Mouse (Mus musculus) heart, postnatal 0 days (tissue): ENCODE results near the gene Cox17.

Experiments used
- CTCF ChIP-seq: IDR thresholded peaks from 2 replicates; pipeline ENCODE4 v1.5.1; 2016; ENCODE audit warnings: antibody characterized with exemption, control low read depth, low read depth
- EP300 ChIP-seq: IDR thresholded peaks from 2 replicates; pipeline ENCODE4 v1.6.1; 2016; ENCODE audit warnings: antibody characterized with exemption, low read depth

DNA sequence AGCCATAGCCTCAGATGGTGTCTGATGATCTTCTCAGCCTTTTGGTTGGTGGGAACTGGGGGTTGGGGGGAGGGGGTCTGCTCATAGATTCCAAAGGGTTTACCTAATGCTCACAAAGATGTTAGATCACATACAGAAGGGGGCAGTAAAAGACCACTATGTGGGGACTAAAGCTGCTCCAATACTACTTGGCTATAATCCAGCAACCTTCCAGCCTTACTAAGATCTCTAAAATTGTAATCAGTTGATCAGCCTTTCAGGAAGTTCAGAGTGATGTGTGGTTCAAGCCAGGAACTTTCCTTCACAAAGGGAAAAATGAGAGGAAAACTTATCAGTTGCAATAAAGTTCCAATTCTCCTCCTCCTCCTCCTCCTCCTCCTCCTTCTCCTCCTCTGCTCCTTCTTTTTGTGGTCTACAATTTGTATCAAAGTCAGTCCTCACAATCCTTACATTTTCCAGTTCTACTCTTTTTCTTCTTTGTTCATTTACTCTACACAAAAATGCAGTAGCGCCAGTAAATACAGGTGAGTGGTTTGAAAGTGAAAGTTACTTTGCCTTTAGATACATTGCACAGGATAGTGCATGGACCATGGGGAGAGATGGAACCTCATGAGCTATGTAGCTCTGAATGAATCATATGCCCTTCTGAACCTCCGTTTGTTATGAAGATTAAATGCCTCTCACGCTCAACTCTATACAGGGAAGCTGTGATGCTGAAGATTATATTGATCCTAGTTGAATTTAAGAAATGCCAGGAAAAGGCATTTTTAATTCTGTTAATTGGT is 1.7 kb upstream of the Cox17 start:
- TF ChIP-seq CTCF (peak; percentile 65), EP300 (no peak)
